Mouse (Mus musculus): ENCODE measurements around the gene 1700061G19Rik. TPM values are rescaled to one million over a fixed set of nuclear protein-coding genes. Genes with fewer than 3 reads are reported as not detected.

The 1700061G19Rik gene
- polyA plus RNA-seq, 1 experiment, result not detected

- no peak overlapping the region for H3K27ac ChIP-seq (ENCODE audit: insufficient read depth, low read depth, low read length)
- H3K4me3 ChIP-seq (ENCODE audit: insufficient read depth, low read depth, low read length), result no peak overlapping the region
- TF ChIP-seq CTCF (IDR thresholded peaks at IDR 0.05; ENCODE audit: insufficient read depth, low read depth, low read length) (no peak), POLR2A (IDR thresholded peaks at IDR 0.05; ENCODE audit: insufficient read depth, low read depth, low read length) (no peak)
- WGBS, result 94% methylated on average over 8 of the region's 8 CpGs
- H3K4me1 ChIP-seq (ENCODE audit: control insufficient read depth, insufficient read depth, low read length), result no peaks in the 10 kb centered on the region
Observed at GRCm38 (mm10) chr17:56836336-56836735, 38.9 kb upstream of the 1700061G19Rik start.

- TF ChIP-seq CTCF (IDR thresholded peaks at IDR 0.05; ENCODE audit: insufficient read depth, low read depth, low read length) (no peak), POLR2A (IDR thresholded peaks at IDR 0.05; ENCODE audit: insufficient read depth, low read depth, low read length) (no peak)
- Histone ChIP-seq H3K4me1 (ENCODE audit: control insufficient read depth, insufficient read depth, low read length) (no peaks in the 10 kb centered on the region), H3K4me3 (ENCODE audit: insufficient read depth, low read depth, low read length) (no peak overlapping the region), H3K27ac (ENCODE audit: insufficient read depth, low read depth, low read length) (no peak overlapping the region)
- WGBS, result 87% methylated on average over 7 of the region's 7 CpGs
Observed at GRCm38 (mm10) chr17:56840524-56840923, 34.8 kb upstream of the 1700061G19Rik start.

- WGBS, result 84% methylated on average over 5 of the region's 5 CpGs
Observed at GRCm38 (mm10) chr17:56842173-56842572, 33.1 kb upstream of the 1700061G19Rik start.

GRCm38 (mm10) chr17:56843678-56844077, 31.6 kb upstream of the 1700061G19Rik start:
- WGBS, result 89% methylated on average over 5 of the region's 5 CpGs
- TF ChIP-seq POLR2A (IDR thresholded peaks at IDR 0.05; ENCODE audit: insufficient read depth, low read depth, low read length) (no peak), CTCF (IDR thresholded peaks at IDR 0.05; ENCODE audit: insufficient read depth, low read depth, low read length) (no peak)

More at GRCm38 (mm10) chr17:56842173-56842572, 33.1 kb upstream of the 1700061G19Rik start:
- no peak overlapping the region for H3K27ac ChIP-seq (ENCODE audit: insufficient read depth, low read depth, low read length)
- no peak overlapping the region for H3K4me3 ChIP-seq (ENCODE audit: insufficient read depth, low read depth, low read length)
- TF ChIP-seq POLR2A (IDR thresholded peaks at IDR 0.05; ENCODE audit: insufficient read depth, low read depth, low read length), result no peak
- no peak for TF ChIP-seq CTCF (IDR thresholded peaks at IDR 0.05; ENCODE audit: insufficient read depth, low read depth, low read length)
- no peaks in the 10 kb centered on the region for H3K4me1 ChIP-seq (ENCODE audit: control insufficient read depth, insufficient read depth, low read length)

GRCm38 (mm10) chr17:56848785-56849184, 26.5 kb upstream of the 1700061G19Rik start:
- no peak overlapping the region for H3K4me3 ChIP-seq (ENCODE audit: insufficient read depth, low read depth, low read length)
- WGBS, result 88% methylated on average over 5 of the region's 5 CpGs

More at GRCm38 (mm10) chr17:56843678-56844077, 31.6 kb upstream of the 1700061G19Rik start:
- H3K27ac ChIP-seq (ENCODE audit: insufficient read depth, low read depth, low read length), result no peak overlapping the region
- no peaks in the 10 kb centered on the region for H3K4me1 ChIP-seq (ENCODE audit: control insufficient read depth, insufficient read depth, low read length)
- H3K4me3 ChIP-seq (ENCODE audit: insufficient read depth, low read depth, low read length), result no peak overlapping the region

GRCm38 (mm10) chr17:56849710-56850109, 25.6 kb upstream of the 1700061G19Rik start:
- Histone ChIP-seq H3K27ac (ENCODE audit: insufficient read depth, low read depth, low read length) (no peak overlapping the region), H3K4me1 (ENCODE audit: control insufficient read depth, insufficient read depth, low read length) (no peaks in the 10 kb centered on the region), H3K4me3 (ENCODE audit: insufficient read depth, low read depth, low read length) (no peak overlapping the region)
- WGBS, result 91% methylated on average over 13 of the region's 13 CpGs
- no peak for TF ChIP-seq CTCF (IDR thresholded peaks at IDR 0.05; ENCODE audit: insufficient read depth, low read depth, low read length)
- no peak for TF ChIP-seq POLR2A (IDR thresholded peaks at IDR 0.05; ENCODE audit: insufficient read depth, low read depth, low read length)

More at GRCm38 (mm10) chr17:56848785-56849184, 26.5 kb upstream of the 1700061G19Rik start:
- no peak for TF ChIP-seq POLR2A (IDR thresholded peaks at IDR 0.05; ENCODE audit: insufficient read depth, low read depth, low read length)
- TF ChIP-seq CTCF (IDR thresholded peaks at IDR 0.05; ENCODE audit: insufficient read depth, low read depth, low read length), result no peak
- no peak overlapping the region for H3K27ac ChIP-seq (ENCODE audit: insufficient read depth, low read depth, low read length)
- no peaks in the 10 kb centered on the region for H3K4me1 ChIP-seq (ENCODE audit: control insufficient read depth, insufficient read depth, low read length)

- Histone ChIP-seq H3K4me1 (ENCODE audit: control insufficient read depth, insufficient read depth, low read length) (no peaks in the 10 kb centered on the region), H3K27ac (ENCODE audit: insufficient read depth, low read depth, low read length) (no peak overlapping the region), H3K4me3 (ENCODE audit: insufficient read depth, low read depth, low read length) (no peak overlapping the region)
- TF ChIP-seq POLR2A (IDR thresholded peaks at IDR 0.05; ENCODE audit: insufficient read depth, low read depth, low read length) (no peak), CTCF (IDR thresholded peaks at IDR 0.05; ENCODE audit: insufficient read depth, low read depth, low read length) (no peak)
- WGBS, result 69% methylated on average over 3 of the region's 3 CpGs
Observed at GRCm38 (mm10) chr17:56851167-56851566, 24.1 kb upstream of the 1700061G19Rik start.

GRCm38 (mm10) chr17:56855421-56855820, 19.9 kb upstream of the 1700061G19Rik start:
- no peaks in the 10 kb centered on the region for H3K4me1 ChIP-seq (ENCODE audit: control insufficient read depth, insufficient read depth, low read length)
- TF ChIP-seq POLR2A (IDR thresholded peaks at IDR 0.05; ENCODE audit: insufficient read depth, low read depth, low read length) (no peak), CTCF (IDR thresholded peaks at IDR 0.05; ENCODE audit: insufficient read depth, low read depth, low read length) (no peak)
- no peak overlapping the region for H3K27ac ChIP-seq (ENCODE audit: insufficient read depth, low read depth, low read length)
- no peak overlapping the region for H3K4me3 ChIP-seq (ENCODE audit: insufficient read depth, low read depth, low read length)
- 94% methylated on average over 3 of the region's 3 CpGs for WGBS

GRCm38 (mm10) chr17:56858216-56858615, 17.1 kb upstream of the 1700061G19Rik start:
- no peaks in the 10 kb centered on the region for H3K4me1 ChIP-seq (ENCODE audit: control insufficient read depth, insufficient read depth, low read length)
- no peak overlapping the region for H3K4me3 ChIP-seq (ENCODE audit: insufficient read depth, low read depth, low read length)
- no peak overlapping the region for H3K27ac ChIP-seq (ENCODE audit: insufficient read depth, low read depth, low read length)
- 54% methylated on average over 4 of the region's 4 CpGs for WGBS
- TF ChIP-seq POLR2A (IDR thresholded peaks at IDR 0.05; ENCODE audit: insufficient read depth, low read depth, low read length) (no peak), CTCF (IDR thresholded peaks at IDR 0.05; ENCODE audit: insufficient read depth, low read depth, low read length) (no peak)

GRCm38 (mm10) chr17:56858922-56859321, 16.4 kb upstream of the 1700061G19Rik start:
- Histone ChIP-seq H3K4me3 (ENCODE audit: insufficient read depth, low read depth, low read length) (no peak overlapping the region), H3K4me1 (ENCODE audit: control insufficient read depth, insufficient read depth, low read length) (no peaks in the 10 kb centered on the region), H3K27ac (ENCODE audit: insufficient read depth, low read depth, low read length) (no peak overlapping the region)
- WGBS, result 28% methylated on average over 7 of the region's 7 CpGs
- TF ChIP-seq CTCF (IDR thresholded peaks at IDR 0.05; ENCODE audit: insufficient read depth, low read depth, low read length), result no peak
- no peak for TF ChIP-seq POLR2A (IDR thresholded peaks at IDR 0.05; ENCODE audit: insufficient read depth, low read depth, low read length)

Data from olfactory bulb, adult 2 months (tissue).